Mouse (Mus musculus): Measurements from ENCODE around the gene Parvb.

Parvb gene

DNA sequence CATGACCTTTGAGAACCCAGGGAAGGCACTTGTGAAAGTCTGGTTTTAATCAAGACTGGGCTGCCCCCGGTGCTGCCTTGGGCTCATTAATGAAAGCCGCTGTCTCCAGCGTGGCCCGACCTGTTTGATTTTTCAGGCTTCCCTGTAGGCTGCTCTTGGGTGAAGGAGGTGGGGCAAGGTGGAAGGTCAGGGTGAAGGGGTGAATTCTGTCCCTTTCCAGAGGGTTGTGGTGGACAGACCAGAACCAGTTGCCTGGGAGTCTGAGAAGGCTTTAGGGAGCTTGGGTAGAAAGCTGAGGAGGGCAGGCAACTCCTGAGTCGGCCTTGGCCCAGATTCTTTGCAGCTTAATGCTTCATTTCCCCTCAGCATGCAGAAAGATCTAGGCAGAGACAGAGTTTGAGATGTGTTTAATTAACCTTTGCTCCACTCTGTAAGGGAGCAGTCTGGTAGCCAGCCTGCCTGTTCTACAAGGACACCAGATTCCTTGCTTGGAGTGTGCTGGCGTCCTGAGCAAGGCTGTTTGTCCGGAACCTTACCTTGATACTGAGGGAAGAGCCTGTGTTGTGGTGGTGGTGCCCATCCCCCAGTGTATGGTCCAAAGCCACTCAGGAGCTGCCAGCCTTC, 15.3 kb upstream of the Parvb start:
- CTCF ChIA-PET, result interaction anchor here (0.6 kb wide), 1 partner anchor 370 kb away, joined by 17 read pairs; no protein-coding TSS in a partner anchor

DNA sequence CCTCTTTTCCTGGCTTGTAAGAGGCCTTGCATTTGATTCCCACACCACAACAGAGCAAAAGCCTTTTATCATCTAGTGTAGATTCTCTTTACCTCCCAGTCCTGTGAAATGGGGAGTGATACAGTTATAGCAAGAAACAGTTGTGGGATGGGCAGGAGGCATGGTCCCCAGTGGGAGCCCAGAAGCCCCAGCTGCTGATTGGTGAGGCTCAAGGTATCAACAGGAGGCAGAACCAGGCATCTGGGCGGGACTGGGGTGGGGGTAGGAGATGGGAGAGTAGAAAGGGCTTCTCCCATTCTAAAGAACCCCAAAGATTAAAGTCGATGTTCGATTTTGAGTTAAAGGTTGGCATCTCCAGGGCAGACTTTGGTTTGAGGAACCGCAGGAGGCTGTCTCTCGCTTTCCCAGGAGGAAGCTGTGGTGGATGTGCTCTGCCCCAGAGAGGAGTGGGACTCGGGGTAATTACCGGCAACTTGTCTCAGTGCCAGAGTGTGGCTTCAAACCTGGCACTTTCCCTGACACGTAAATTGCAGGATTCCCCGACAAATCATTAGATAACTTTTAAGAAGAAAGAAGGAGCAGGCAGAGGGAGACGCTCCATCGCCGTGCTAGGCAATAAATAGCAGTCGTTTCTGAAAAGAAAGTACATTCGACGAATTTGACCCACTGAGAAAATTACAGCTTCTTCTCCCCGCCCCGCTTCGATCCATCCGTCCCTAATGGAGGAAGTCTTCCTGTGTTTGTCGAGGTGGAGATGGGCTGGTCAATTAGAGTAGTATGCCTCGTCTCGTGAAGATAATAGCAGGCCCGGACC, 13.7 kb upstream of the Parvb start:
- CTCF ChIA-PET, result no interaction called here

DNA sequence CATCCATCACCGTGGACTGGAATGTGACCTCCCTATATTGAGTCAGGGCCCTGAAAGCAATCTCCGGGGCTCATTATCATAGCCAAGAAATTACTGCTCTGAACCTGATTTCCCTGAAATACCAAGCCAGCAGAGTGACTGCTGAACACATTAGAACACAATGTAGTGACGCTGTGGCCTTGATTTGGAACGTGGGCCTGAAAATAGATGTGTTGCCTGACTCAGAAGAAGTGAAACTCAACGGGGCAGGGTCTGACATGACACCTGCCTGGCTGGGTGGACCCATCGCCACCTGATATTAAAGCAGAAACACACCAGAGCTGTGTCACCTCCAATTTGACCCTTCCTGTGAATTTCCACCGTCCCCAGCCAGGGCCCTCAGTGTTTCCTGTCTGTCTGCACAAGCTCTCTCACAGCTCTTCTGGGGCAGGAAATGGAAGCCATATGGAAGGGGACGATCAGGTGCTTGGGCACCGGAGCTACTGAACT, 13.0 kb upstream of the Parvb start:
- CTCF ChIA-PET, result no interaction called here

DNA sequence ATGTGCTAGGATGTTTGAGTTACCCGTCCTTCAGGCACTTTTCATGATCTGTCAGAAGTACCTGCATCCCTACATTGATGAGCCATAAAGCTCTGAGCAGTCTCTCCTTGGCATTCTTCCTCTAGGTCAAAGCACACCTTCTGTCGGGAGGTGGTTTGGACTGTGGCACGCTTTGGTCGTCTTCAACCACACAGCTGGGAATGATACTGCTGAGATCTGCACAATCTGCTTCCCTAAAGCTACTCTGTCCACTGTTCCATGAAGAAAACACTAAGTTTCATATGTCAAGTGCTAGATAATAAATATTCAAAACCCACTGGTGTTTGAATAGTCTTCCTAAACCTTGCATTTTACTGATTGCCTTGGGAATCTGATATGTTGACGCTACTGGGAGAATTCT, 10.3 kb upstream of the Parvb start:
- CTCF ChIA-PET, result no interaction called here

DNA sequence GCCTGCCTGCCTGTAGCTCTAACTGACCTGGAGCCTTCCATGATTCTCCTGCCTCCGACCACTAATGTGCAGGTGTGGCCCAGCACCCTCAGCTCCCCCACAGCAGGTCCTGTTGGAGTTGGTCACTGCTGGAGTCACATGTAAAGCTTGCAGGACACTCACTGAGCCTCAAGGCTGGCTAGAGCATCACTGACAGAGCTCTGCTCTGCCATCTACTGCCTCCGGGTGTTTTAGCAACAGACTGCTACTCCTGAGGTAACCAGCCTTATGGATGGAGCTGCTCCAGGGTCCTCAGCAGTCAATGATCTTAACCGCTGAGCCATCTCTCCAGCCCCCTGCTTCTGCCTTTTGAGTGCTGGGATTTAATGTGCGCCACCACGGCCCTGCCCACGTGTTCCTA, 8.4 kb upstream of the Parvb start:
- CTCF ChIA-PET, result no interaction called here

DNA sequence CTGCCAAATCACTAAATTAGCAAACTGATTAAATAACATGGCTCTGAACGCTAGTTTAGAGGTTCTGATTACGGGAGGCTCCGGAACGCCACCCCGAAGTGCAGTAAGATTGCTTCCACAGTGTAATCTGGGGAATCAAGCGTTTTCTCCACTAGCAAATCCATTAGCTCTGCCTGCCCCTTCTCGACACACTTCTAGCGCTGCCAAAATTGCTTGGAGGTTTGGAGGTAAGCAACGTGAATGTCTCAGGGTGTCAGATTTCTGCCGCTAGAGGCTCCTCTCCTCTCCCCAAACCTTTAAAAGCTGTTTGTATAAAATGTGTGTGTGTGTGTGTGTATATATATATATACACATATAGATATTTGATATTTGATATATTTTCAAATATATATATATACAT, 7.1 kb upstream of the Parvb start:
- CTCF ChIA-PET, result no interaction called here

DNA sequence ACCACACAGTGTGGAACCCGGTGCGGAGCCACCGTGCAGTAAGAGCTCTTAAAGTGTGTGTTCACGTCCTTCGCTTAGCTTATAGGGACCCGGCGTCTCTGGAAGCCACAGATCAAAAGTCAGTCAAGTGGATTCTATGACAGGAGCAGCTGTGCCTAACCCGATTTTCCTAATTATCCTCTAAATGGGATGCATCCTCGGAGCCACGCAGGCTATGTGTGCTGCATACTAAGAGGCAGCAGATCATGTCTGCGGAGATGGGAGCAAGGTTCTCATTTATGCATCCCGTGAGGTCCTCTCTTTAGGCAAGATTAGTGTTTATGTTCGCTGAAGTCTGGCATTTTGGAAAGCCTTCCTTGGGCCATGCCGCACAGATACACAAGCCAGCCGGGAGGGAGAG, 4.9 kb upstream of the Parvb start:
- CTCF ChIA-PET, result interaction anchor here (1.5 kb wide), 1 partner anchor 15 kb away, joined by 3 read pairs; no protein-coding TSS in a partner anchor

DNA sequence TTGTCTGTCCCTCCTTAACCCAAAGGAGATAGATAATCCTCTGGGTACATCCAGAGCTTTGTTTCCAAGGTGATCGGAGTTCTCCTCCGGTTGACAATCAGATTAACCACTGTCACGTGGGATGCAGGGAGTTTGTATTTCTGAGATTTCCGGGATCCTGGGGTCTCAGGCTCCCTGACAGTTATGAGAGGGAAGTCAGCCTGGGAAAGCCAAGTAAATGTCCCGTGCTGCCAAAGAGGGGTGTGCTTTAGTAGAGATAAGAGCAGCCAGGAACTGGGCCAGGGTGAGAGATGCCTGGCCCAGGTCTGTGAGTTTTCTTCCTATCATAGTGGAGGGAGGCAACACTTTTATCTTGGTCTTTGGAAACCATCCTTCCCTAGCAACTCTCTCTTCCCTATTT, 1.2 kb upstream of the Parvb start:
- CTCF ChIA-PET, result interaction anchor here (0.6 kb wide), 1 partner anchor 111 kb away, joined by 4 read pairs; no protein-coding TSS in a partner anchor

DNA sequence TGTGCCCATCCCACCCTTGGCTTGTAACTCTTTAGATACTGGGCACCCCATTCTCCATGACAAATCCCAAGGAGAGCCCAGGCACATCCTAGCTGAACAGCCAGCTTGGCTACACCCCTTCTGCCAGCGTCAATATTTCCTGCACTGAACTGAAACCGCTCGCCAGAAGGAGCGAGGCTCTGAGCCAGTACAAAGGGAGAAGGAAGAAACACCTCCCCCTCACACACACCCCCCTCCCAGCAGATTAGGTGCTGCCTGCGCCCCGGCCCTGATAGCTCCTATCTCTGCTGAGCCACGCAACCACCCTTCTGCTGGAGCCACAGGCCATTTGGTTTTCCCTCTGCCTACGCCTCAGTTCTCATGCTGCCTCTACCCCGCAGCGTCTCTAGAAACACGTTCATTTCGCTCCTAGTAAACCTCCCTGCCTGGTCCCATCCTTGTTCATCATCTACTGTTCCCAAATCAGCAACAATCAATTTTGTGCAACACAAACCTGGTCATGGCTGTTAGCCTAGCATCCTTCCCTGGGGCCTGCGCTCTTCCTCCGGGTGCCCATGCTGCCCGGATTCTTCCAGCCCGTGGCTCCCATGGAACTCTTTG, 630 bp upstream of the Parvb start:
- CTCF ChIA-PET, result no interaction called here

DNA sequence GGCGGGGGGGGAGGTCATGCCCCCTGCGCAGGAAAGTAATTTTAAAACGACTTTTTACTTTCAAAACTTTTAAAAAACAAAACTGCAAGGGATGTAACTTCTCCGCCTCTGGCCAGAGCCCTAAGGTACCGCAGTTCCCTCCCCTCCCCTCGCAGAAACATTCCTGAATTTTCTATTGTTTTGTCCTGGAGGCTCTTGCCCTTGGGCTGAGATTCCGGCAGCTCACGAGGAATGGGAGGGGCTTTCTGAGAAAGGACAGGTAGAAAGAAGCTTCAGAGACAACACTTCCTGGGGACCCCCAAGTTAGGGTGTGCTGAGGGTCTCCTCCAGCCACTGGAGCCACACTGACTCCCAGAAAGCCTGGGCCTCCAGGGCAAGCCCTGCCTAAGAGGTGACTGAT, 766 bp downstream of the Parvb start:
- CTCF ChIA-PET, result no interaction called here

DNA sequence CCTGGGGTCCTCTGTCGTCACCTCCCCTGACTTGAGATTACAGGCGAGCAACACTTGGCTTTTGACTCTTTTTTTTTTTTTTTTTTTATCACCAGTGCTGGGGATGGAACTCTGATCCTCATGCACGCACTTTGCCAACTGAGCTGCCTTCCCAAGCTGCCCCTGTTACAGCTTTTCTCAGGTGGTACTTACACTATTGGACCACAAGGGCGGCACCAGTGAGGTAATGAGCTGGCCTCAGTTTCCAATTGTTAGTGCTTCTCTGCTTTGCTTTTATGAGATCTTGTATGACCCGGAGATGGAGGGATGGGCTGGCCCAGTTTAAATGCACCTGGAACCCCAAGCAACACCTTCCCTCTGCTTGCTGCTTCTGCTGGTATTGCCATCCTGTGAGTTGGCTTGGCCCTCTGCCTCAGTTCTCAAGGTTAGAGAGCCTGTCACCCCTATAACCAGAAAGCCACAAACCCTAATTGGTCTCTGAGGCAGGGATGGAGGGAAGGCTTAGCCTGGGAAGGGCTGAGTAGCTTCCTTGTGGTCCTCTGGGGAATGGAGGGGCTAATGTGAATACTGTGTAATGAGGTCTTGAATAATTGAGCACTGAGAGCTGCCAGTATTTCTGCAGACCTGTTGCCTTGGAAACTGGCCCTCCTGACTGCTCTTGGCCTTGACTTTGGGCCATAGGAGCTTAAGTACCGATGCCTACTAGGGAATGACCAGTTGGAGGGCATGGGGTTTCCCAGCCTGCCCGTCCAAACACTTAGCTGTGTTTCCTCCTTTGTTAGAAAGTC, 3.1 kb downstream of the Parvb start:
- CTCF ChIA-PET, result interaction anchor here (0.5 to 0.7 kb wide), 3 partner anchors 22 to 441 kb away, joined by 3 to 6 read pairs (median 3); no protein-coding TSS in a partner anchor

DNA sequence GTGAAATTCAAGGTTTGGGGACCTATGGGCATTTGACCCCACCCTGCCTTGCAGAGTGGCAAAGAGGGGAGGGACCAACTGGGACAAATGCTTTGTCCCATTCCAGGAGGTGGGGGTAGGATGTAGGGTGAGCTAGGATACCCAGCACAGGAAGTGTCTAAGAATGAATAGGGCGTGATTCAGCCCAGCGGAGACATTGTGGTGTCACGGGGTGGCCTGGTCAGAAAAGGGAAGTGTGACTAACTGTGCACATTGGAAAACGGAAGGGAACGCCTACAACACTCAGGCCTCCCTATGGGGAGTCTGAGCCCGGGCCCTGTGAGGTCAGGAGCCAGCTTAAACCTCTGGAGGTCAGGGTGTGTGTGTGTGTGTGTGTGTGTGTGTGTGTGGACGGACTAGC, 3.8 kb downstream of the Parvb start:
- CTCF ChIA-PET, result interaction anchor here (0.5 to 0.6 kb wide), 2 partner anchors 73 to 441 kb away, joined by 3 read pairs; no protein-coding TSS in a partner anchor

DNA sequence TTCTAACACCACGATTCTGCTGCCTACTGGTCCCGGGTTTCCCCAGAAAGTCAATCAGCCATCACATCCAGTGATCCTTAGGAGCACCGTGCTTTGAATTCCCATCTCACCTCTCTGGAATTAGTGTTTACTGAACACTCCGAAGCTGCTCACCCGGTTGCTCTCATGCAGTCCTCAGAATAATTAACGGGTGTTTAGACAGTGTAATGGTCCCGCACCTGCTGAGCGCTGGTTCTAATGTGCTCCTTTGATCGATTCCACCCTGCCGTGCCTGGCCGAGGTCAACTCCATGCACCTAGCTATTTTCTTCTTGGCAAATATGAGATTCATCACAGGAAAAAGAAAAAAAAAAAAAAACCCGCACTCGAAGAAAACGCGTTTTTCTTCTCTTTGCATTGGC, 6.7 kb downstream of the Parvb start:
- CTCF ChIA-PET, result interaction anchor here (0.6 kb wide), 2 partner anchors 79 to 370 kb away, joined by 3 to 8 read pairs; no protein-coding TSS in a partner anchor

DNA sequence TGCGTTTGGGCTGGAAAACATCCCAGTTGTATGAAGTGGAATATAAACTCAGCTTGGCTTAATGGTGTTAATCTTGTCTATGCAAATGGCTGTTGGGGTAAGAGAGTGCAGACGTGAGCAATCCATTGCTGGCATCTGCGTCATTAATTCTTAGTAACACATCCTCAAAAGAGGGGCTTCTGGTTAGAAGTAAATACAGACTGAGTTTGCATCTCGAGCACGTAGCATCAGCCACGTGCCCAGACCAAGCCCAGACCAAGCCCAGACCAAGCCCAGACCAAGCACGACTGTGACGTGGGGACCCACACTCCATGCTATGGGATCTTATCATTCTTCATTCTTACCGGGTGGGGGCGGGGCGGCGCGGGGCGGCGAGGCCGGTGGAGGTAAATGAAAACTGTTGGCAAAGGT, 7.2 kb downstream of the Parvb start:
- CTCF ChIA-PET, result no interaction called here

DNA sequence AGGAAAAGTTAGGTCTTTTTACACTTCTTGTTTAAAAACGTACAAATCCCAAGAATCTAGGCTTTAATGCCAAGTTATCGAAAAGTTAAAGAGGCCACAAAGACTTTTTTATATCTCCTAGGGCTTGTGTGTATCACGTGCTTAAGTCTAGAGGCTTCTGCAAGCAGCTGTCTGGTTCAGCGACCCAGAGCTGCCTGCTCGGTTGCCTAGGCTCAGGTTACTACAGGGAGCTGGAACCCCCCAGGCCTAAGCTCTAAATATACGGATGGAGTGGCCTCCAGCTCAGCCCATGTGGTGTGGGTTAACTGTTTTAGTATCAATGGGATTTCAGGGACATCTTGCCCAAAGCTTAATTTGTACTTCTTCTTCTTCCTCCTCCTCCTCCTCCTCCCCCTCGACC, 9.7 kb downstream of the Parvb start:
- CTCF ChIA-PET, result no interaction called here

DNA sequence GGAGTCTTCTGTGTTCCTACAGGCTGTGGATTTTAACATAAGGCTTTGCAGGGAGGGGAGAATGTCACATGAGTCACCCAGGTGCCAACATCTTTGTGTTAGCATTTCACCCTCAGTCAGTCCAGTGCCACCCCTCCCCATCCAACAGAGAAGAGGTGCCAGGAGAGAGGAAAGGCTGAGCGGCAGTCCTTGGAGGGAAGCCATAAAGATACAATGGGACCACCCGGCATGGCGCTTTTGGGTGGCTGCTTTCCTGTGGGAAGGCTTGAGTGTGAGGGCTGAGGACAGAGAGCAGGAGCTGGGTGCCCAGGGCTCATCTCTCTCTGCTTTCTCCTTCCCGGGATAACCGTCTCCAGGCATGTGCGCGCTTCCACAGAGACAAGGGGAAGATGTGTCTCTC, 13.3 kb downstream of the Parvb start:
- CTCF ChIA-PET, result no interaction called here

DNA sequence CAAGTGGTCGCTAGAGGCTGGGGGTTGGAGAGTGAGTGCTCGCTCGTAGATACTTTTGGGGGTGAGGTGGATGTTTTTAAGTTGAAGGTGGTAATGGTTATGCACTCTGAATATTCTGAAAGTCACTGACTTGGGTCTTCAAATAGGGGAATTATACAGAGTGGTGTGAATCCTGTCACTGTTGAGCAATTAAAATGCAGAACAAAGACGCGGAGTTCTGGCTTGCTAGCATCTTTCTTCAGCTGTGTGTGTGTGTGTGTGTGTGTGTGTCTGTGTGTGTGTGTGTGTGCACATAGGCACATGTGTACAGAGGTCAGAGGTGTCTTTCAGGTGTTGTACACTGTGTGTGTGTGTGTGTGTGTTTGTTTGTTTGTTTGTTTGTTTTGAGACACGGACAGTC, 14.4 kb downstream of the Parvb start:
- CTCF ChIA-PET, result no interaction called here

DNA sequence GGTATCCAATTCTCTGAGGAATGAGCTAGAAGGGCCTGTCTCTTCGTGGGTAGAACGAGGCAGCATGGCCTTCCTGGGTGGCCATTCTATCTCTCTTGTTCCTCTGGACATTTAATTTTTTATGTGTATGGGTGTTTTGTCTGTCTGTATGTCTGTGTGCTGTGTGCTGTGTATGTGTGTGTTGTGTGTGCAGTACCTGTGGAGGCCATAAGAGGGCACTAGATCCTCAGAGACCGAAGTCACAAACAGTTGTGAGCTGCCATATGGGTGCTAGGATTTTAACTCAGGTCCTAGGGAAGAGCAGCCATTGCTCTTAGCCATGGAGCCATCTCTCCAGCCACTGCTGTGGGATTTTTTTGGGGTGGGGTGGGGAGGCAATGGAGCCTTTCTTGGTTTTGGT, 15.5 kb downstream of the Parvb start:
- CTCF ChIA-PET, result no interaction called here

DNA sequence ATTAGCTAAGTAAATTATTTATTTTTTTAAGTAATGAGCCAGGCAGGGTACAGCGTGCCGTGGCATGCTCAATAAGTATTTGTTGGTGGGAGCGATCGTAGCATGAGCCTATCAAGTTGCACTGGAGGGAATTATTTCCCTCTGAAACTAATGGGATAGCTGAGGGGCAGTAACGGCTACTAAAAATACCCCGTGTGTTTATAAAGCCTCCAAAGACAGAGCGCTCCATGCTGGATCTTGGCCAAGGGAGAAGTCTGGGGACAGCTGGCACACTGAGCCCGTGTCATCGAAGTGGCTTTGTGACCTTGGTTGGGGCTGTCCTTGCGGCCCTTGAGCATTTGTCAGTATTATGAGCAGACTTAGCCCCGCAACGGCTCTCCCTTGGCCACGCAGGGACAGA, 19.4 kb downstream of the Parvb start:
- CTCF ChIA-PET, result no interaction called here

DNA sequence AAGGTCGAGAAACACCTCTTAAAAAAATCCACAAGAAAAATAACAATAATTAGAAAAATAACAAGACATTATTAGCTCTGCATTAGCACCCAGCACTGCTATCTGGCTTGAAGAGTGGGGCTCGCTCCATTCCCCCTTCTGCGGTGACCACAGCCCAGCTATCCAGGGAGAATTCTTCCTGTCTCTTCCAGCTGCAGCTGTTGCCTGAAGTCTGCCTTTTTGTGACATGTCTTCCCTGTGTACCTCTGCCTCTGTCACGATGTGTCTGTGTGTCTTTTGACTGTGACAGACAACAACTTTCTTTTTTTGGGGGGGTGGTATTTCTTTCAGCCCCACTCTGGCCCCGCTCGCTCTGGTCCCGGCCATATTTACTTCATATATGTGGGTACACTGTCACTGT, 20.8 kb downstream of the Parvb start:
- CTCF ChIA-PET, result no interaction called here

DNA sequence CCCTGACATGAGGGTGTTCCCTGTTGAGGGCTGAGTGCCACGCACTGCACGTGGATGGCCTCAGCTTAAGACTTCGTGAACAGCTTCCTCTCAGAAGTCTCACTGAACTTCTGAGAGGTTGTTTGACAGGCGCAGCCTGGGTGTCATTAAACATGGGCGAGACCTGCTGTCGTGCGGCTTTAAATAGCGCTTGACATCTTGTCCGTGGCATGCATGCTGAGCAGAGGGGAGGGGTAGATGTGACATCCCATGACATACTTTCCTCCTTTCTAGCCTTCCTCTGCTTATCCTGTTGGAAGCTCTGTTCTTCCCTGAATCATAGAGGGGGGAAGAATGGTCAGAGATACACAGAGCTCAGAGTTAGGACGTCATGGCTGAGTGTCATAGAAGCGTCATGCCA, 21.9 kb downstream of the Parvb start:
- CTCF ChIA-PET, result no interaction called here

DNA sequence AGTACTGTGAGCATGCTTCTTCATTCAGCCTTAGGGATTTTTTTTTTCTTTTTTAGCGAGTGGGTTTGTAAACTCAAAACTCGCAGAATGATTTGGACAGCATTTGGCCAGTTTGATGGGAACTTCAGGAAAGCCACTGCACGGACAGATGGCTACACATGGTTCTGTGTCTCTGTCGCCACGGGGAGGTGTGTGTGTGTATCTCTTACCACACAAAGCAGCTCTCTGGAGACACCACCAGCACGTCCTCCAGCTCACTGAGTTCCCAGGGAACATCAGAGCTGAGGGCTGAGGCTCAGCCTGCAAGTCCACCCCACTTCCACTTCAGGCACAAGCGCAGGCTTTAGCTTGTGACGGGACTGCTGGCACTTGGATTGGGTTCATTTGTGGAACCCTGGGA, 22.5 kb downstream of the Parvb start:
- CTCF ChIA-PET, result interaction anchor here (0.7 kb wide), 1 partner anchor 504 kb away, joined by 3 read pairs; no protein-coding TSS in a partner anchor

Measured in spleen, embryonic (tissue).